Mouse (Mus musculus): ENCODE measurements around the gene Nln.

Nln gene

GRCm38 (mm10) chr13:104095955-104096354, 13.5 kb downstream of the Nln start:
- no peak for DNase-seq (ENCODE audit: low spot score in 2 of 2)

DNA sequence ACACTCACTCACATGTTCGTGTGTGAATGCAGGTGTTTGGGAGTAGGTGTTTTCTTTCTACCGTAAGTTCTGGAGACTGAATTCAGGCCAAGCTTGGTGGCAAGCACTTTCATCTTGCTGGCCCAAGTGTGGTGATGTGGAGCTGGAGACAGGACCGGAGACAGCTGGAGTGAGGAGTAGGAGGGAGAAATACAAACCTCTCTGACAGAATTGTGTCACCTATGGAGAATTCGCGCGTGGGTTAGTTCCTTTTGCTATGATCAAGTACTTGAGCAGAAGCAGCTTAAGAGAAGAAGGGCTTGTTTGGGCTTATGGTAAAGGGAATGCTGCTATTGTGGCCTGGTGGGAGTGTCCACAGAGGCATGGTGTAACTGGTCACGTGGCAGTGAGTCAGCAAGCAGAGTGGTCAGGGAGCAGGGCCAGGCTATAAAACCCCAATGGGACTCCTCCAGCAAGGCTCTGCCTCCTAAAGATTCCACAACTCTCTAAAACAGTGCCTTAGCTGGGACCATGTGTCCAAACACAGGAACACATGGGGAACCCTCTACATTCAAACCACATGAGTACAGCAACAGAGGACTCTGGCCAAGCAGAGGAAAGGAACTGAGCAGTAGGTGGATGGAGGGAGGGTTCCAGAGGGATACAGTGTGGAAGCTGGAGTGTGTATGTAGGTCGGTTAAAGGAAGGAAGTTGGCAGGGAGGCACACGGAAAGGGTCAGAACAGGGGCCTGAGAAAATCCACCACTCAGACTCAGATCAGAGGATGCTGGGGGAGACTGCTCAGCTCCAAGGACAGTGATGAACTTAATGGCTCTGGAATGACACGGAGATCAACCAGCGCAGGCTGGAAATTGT, 14.7 kb downstream of the Nln start:
- DNase-seq (ENCODE audit: low spot score in 2 of 2): no peak

GRCm38 (mm10) chr13:104091734-104092133, 17.7 kb downstream of the Nln start:
- DNase-seq (ENCODE audit: low spot score in 2 of 2): no peak

GRCm38 (mm10) chr13:104089387-104089786, 20.0 kb downstream of the Nln start:
- DNase-seq (ENCODE audit: low spot score in 2 of 2): no peak

- no peak for DNase-seq (ENCODE audit: low spot score in 2 of 2)
Measured at GRCm38 (mm10) chr13:104084600-104084999, 24.8 kb downstream of the Nln start.

- DNase-seq (ENCODE audit: low spot score in 2 of 2): no peak
Measured at GRCm38 (mm10) chr13:104082504-104082903, 26.9 kb downstream of the Nln start.

- DNase-seq (ENCODE audit: low spot score in 2 of 2): no peak
Measured at GRCm38 (mm10) chr13:104076993-104077392, 32.4 kb downstream of the Nln start.

- DNase-seq (ENCODE audit: low spot score in 2 of 2): no peak
Measured at GRCm38 (mm10) chr13:104074731-104075130, 34.7 kb downstream of the Nln start.

- no peak for DNase-seq (ENCODE audit: low spot score in 2 of 2)
Measured at GRCm38 (mm10) chr13:104074230-104074629, 35.2 kb downstream of the Nln start.

GRCm38 (mm10) chr13:104072351-104072750, 37.1 kb downstream of the Nln start:
- no peak for DNase-seq (ENCODE audit: low spot score in 2 of 2)

GRCm38 (mm10) chr13:104070703-104071102, 38.7 kb downstream of the Nln start:
- DNase-seq (ENCODE audit: low spot score in 2 of 2): no peak

DNA sequence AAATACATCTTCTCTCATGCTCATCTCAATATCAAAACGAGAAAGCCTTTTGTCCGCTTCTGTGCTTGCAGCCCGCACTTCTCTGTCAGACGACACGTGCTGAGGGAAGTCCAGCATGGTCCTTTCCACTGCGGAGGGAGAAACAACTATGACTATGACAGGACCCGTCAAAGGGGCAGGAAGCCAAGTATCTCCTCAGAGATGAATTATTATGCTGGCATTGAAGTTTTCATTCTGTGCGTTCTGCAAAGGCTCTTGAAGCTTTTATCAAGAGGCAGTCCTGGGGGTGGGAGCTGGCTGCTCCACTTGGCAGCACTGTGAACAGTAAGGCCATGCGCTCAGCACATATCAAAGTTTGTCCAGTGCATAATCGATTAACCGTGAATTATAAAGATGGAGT, 40.2 kb downstream of the Nln start:
- DNase-seq (ENCODE audit: low spot score in 2 of 2): no peak

GRCm38 (mm10) chr13:104065649-104066347, 43.6 kb downstream of the Nln start:
- DNase-seq (ENCODE audit: low spot score in 2 of 2): no peak

DNA sequence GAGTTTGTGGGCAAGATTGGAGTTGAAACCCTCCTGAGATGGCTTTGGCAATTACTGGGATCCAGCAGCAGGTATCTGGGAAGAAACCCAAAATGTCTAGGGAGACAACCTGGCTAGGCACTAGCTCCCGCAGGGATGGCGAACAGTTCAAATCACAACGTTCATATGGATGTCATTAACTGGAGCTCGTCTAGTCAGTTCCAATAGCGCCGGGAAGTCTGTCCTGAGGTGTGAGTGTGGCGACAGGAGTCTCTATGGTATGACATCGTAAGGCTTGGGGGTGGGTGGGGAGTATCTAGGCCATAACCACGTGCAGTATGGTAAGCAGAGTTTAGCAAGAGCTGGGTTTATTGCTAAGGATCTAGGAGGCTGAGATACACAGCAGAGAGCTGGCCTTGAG, 46.4 kb downstream of the Nln start:
- DNase-seq (ENCODE audit: low spot score in 2 of 2): no peak

- DNase-seq (ENCODE audit: low spot score in 2 of 2): no peak
Measured at GRCm38 (mm10) chr13:104061975-104062750, 47.3 kb downstream of the Nln start.

GRCm38 (mm10) chr13:104060231-104060630, 49.2 kb downstream of the Nln start:
- DNase-seq (ENCODE audit: low spot score in 2 of 2): no peak

DNA sequence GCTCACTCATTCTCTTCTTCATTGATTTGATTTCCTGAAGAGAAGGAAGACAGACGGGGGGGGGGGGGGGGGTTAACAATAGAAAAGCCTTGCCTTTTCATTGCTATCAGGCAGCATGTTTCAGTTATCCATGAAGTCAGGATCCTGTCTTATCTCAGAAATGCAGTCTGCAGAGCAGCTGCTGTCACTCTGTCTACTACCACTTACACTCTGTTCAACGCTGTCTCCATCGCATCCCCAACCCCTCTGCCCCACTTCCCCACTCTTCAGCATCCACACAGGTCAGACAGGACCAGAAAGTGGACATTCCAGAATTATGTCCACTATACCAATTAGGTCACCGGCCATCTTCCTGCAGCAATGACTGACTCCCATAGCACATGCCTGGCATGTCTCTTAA, 49.9 kb downstream of the Nln start:
- no peak for DNase-seq (ENCODE audit: low spot score in 2 of 2)

DNA sequence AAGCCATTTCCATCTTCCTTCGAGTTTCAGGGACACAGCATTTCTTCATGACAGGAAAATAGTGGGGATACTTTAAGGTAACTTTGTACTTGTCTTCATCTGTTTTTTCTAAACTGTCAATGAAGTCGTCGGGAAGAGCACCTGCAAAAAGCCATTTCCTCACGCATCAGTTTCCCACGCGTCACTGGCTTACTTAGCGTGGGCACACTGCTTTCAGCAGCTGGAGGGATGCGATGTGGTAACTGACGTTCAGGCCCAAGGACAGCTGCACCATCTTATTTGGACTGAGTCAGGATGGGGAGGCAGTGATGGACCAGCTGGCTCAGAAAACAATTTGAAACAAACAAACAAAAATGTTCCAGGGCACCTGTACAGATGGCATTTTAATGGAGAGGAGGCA, 50.7 kb downstream of the Nln start:
- DNase-seq (ENCODE audit: low spot score in 2 of 2): no peak

GRCm38 (mm10) chr13:104052271-104052753, 57.1 kb downstream of the Nln start:
- DNase-seq (ENCODE audit: low spot score in 2 of 2): no peak

DNA sequence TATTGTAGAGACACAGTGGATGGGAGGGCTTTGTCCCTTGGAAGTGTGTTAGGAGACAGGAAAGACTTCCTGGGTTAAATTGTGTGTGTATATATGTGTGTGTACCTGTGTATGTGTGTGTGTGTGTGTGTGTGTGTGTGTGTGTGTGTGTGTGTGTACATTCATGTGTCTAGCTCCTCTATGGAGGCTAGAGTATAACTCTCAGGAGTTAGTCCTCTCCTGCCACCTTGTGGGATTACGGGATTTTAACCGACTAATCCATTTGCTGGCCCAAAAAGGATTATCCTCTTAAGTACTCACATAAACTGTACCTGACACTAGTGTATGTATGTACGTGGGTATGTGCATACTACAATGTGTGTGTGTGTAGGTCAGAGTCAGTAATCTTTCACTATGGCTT, 60.6 kb downstream of the Nln start:
- DNase-seq (ENCODE audit: low spot score in 2 of 2): no peak

DNA sequence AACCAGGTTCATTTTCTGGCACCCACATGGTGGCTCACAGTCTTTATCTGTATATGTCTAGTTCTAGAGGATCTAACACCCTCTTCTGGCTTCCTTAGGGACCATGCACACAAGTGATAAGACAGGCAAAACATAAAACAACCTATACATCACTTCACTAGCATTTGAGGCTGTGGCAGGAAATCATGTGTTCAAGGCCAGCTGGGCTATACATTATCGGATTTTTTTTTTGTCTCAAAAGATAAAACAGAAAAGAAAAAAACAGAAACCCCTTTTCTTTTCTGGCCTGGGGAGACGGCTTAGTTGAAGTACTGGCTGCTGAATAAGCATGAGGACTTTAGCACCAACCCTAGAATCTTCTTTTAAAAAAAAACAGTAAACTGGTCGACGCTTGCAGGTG, 64.3 kb downstream of the Nln start:
- no peak for DNase-seq (ENCODE audit: low spot score in 2 of 2)

DNA sequence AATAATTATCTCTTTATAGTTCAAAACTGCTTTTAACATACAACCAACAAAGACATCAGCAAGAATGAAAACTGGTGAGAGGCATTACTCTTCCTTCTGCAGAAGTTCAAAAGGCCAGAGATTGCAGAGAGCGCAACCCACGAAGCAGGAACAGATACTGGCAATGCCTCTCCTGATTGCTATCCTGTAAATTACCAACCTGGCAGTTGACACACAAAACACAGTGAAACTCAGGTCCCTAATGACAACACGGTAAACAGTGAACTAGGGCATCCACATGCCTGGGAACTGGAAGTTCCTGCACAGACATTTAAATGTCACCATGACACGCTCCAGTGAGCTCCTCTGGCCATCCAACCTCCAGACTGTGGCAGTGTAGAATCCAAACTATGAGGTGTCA, 65.1 kb downstream of the Nln start:
- no peak for DNase-seq (ENCODE audit: low spot score in 2 of 2)
